Mouse (Mus musculus) liver, embryonic 14.5 days (tissue): ENCODE measurements around the gene Pgpep1l.

Experiments
- CTCF ChIP-seq: IDR thresholded peaks from 2 replicates; pipeline ENCODE4 v1.5.1; 2016; ENCODE audit warnings: antibody characterized with exemption, low read depth, control low read depth
- EP300 ChIP-seq: IDR thresholded peaks from 2 replicates; pipeline ENCODE4 v1.6.1; 2016; ENCODE audit warnings: antibody characterized with exemption, low read depth

- no peak for TF ChIP-seq CTCF
- TF ChIP-seq EP300: no peak
Observed at GRCm38 (mm10) chr7:68298381-68299076, 34.5 kb upstream of the Pgpep1l start.
